Mouse (Mus musculus) embryonic fibroblast, embryonic 13.5 days (primary cell): ENCODE measurements around the gene Dnajb5.

Experiments used
- CTCF ChIP-seq: IDR thresholded peaks from 2 replicates; pipeline ENCODE4 v1.5.1; 2011; ENCODE audit warnings: mild to moderate bottlenecking, control low read depth, low read length, moderate library complexity, borderline replicate concordance; ENCODE audit not compliant: insufficient read depth
- POLR2A ChIP-seq: IDR thresholded peaks from 2 replicates; pipeline ENCODE4 v1.6.1; 2011; ENCODE audit warnings: low read depth, mild to moderate bottlenecking, control low read depth, low read length, moderate library complexity

DNA sequence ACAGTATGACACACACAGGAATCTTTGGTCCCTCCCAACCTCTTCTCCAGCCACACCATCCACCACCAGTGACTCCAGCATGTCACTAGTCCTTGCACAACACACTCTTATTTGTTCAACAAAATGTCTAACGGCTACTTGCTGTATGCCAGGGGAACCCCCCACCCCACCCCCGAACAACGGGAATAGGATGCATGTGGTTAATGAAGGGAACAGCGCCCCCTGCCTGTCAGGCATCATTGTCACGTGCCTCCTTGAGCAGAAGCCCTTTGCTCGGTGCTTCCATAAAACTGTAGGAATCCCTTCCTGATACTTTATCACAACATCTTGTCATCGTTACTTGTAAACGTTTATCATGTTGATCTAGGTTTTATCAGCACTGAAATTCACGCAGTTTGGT lies 47.4 kb upstream of the Dnajb5 start:
- 0 out of 2 replicates have a peak, but pooled peaks have one; percentile 13 for TF ChIP-seq CTCF
- no peak for TF ChIP-seq POLR2A
